Mouse (Mus musculus): ENCODE results near the gene Sox6.
A peak's percentile ranks its signal among the peaks of the same experiment; 100 is the strongest.

The Sox6 gene

GRCm38 (mm10) chr7:115988109-115988779 is 50.4 kb downstream of the Sox6 start:
- DNase-seq (ENCODE audit: extremely low spot score, low read depth, low spot score), result no peak

- DNase-seq (ENCODE audit: extremely low spot score, low read depth, low spot score), result peak; percentile 80
Observed at GRCm38 (mm10) chr7:115985716-115986115, 52.9 kb downstream of the Sox6 start.

DNA sequence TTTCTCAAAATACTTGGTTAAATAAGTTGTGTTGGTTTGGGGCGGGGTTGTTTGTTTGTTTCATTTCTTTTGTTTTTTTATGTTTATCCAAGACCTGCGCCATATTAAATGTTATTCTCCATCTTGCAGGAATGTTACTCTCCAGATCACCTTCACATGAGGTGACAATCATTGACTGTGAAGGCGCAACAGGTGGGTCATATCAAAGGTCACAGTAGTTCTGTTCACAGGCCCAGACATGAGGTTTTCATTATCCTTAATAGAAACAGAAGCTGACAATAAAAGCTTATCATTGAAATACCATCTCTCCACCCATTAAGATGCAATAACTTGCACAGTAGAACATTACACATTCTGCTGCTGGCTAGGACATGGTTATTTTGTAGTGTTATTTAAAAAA is 54.5 kb downstream of the Sox6 start:
- peak; percentile 73 for DNase-seq (ENCODE audit: extremely low spot score, low read depth, low spot score)

DNA sequence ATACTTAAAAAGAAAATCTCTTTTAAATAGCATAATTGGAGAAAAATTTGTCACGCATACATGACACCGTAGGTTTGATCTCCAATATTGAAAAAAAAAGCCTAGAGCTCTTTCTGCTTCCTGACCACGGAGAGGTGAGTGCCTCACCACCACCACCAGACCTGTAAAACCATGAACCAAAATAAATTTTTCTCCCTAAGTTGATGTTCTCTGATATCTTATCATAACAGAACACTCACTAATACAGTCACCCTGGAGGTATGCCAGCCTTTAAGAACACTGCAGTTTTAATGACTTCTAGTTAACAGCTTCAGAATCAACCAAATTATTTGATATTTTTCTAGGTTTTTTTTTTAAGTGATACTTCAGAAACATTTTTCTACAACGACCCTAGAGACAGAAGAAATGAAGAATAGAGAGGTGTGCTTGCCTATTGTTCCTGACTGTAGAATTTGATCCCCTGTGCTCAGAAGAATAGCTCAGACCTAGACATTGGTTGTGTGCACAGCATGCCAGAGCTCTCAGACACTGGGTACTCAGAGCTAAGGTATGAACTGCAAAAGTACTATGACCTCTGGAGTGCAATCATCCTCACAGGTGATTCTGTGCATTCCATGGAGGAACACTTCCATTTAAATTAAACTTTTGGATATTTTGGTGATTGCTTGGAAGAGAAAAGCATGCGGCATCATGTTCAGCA is 58.6 kb downstream of the Sox6 start:
- no peak for DNase-seq (ENCODE audit: extremely low spot score, low read depth, low spot score)

DNA sequence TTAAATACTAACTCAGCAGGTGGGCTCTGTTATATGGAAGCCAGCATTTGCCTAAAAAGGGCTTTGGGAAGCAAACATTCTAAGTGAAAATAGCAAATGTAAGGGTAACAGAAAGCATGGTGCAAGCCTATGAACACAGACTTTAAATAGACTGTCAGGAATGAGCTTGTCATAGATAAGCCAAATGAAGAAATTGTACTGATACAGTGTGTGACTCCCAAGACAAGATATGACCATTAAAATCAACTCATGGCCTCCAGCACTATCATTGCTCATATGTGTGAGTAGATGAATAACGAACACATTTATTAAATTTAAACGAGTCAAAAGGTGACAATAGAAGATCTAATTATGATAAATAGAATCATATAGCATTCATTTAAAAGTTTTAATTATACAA is 64.1 kb downstream of the Sox6 start:
- no peak for DNase-seq (ENCODE audit: extremely low spot score, low read depth, low spot score)

DNA sequence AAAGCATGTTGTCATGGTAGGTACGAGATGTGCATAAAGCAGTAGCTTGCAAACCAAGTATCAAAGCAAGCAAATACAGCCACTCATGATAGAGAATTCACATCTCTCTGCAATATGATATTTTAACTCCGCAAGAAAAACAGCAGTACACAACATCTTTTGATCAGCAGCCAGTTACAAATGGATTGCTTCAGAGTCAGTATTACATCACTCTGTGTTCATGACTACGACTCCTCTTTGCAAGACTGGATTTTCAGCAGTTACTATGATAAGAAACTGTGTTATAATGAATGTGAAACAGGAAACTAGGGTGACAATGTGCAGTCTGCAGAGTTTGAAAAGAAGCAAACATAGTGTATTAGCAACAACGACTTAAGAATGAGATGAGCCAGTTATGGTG is 71.4 kb downstream of the Sox6 start:
- DNase-seq (ENCODE audit: extremely low spot score, low read depth, low spot score), result no peak

- no peak for DNase-seq (ENCODE audit: extremely low spot score, low read depth, low spot score)
Observed at GRCm38 (mm10) chr7:115966181-115966580, 72.4 kb downstream of the Sox6 start.

DNA sequence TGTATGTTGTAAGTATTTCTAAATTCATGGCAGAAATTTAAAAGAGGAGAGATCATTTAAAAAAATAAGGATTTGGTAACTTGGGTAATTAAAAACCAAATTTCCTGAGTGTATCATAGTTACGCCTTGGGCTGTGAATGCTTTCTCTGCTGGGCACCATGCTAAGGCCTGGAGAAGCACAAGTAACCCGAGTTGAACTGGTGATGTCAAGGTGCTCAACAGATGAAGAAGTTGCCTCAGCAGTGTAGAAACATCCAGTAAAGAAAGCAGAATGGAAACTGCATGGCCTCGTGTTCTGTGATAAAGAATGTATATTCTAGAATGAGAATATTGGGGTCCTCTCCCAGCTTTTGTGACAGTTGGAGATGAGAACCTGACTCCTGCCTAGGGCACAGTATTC is 85.5 kb downstream of the Sox6 start:
- no peak for DNase-seq (ENCODE audit: extremely low spot score, low read depth, low spot score)

DNA sequence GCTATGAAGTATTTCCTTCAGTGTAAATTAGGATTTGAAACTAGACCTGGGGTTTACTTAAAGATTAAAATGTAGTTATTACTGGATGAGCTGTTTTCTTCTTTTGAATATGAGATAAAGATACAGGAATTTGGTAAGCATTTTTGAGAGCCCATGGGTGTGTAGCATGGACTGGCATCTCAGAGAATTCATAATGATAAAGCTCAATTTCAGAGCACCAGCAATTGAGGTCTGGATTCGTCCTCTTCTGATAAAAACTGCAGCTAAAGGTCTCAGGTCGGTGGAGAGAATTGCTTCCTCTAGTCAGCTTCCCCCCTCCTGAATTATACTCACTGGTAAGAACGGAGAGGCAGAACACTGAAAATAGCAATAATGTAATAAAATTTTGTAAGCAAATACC is 86.4 kb downstream of the Sox6 start:
- no peak for DNase-seq (ENCODE audit: extremely low spot score, low read depth, low spot score)

DNA sequence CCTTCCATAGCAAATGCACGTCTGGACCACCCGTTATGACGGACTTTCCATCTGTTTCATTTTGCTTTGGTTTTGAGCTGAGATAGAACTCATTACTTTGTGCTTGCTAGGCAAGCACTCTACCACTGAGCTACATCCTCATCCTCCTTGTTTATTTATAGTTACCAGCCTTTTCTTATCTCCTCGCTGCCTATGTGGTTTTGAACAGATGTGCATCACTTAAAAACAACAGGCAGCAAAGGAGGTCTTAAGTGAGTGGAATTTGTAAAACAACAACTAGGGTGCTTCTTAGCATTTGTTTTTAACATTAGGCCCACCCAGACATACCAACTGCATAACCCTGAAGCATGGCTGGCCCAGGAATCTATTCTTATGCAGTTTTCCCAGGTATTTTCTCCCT is 86.9 kb downstream of the Sox6 start:
- no peak for DNase-seq (ENCODE audit: extremely low spot score, low read depth, low spot score)

GRCm38 (mm10) chr7:115947916-115948315 is 90.7 kb downstream of the Sox6 start:
- no peak for DNase-seq (ENCODE audit: extremely low spot score, low read depth, low spot score)

- no peak for DNase-seq (ENCODE audit: extremely low spot score, low read depth, low spot score)
Observed at GRCm38 (mm10) chr7:115946559-115946958, 92.0 kb downstream of the Sox6 start.

DNA sequence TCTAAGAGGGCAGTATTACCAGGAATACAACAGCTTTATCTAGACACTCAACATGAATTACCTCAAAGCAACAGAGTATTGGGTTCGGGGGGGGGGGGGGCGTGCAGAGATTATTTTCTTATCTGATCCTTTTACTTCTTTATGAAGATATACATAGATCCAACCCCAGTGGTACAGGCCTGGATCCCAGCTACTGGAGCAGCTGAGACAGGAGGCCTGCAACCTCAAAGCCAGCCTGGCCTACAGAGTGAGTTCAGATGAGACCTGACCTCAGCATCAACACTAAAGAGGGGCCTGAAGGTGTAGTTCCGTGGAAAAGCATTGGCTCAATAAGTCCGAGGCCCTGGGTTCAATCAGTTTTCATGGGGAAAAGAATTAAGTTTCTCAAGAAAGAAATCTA is 93.1 kb downstream of the Sox6 start:
- no peak for DNase-seq (ENCODE audit: extremely low spot score, low read depth, low spot score)

- no peak for DNase-seq (ENCODE audit: extremely low spot score, low read depth, low spot score)
Observed at GRCm38 (mm10) chr7:115944250-115944649, 94.3 kb downstream of the Sox6 start.

GRCm38 (mm10) chr7:115941766-115942165 is 96.8 kb downstream of the Sox6 start:
- no peak for DNase-seq (ENCODE audit: extremely low spot score, low read depth, low spot score)

- DNase-seq (ENCODE audit: extremely low spot score, low read depth, low spot score), result no peak
Observed at GRCm38 (mm10) chr7:115939292-115939691, 99.3 kb downstream of the Sox6 start.

DNA sequence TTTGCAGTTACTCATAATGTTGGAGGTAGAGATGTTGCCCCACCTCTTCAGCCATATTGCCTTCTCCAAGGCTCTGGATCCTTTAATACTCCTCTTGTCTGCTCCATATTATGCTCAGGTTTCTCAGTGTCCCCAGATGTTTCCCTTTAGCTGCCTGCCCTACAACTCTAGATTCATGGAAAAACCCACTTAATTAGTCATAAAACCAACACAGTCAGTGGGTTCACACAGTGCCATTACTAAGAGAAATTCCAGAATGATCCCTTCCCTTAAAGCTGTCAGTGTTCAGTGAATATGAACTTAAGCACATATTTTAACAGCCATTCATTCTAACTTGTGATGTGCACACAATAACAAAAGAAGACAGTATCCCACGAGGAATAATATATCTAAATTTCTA is 101.7 kb downstream of the Sox6 start:
- DNase-seq (ENCODE audit: extremely low spot score, low read depth, low spot score), result no peak

DNA sequence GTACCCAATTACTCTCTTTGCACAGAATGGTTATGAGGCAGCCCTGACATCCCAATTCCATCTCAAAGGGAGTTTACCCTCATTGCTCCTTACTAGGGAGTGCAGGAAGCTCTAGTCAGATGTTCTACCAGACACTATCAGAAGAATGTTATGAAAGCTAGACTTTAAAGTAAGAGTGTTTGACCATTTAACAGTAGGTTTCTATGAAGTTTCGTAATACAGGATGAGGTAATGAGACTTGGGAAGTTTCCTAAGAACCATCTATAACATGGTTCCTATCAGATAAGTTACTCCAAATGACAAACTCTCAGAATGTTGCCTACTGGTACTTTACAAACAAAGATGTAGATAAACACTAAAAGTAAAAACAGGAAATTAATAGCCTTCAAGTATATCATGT is 123.3 kb downstream of the Sox6 start:
- no peak for DNase-seq (ENCODE audit: extremely low spot score, low read depth, low spot score)

DNA sequence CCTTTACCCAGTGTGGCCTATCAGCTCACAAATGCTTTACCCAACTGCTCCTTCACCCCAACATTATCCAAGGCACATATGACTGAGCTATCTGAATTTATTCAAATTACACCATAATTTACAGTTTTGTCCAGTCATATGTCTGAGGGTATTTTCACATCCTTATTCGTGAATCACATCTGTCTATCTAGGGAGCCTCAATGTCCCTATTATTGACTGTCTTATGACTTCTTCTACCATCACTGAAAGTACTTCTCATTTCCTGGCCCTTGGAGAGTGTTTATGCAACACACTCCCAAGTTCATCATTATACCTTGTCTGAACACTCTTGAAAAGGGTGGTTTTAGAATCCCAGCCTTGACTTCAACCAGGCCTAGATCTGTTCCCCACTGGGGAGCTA is 128.3 kb downstream of the Sox6 start:
- DNase-seq (ENCODE audit: extremely low spot score, low read depth, low spot score), result no peak

GRCm38 (mm10) chr7:115904798-115905207 is 133.8 kb downstream of the Sox6 start:
- peak; percentile 49 for DNase-seq (ENCODE audit: extremely low spot score, low read depth, low spot score)

- no peak for DNase-seq (ENCODE audit: extremely low spot score, low read depth, low spot score)
Observed at GRCm38 (mm10) chr7:115903931-115904797, 134.4 kb downstream of the Sox6 start.

- DNase-seq (ENCODE audit: extremely low spot score, low read depth, low spot score), result no peak
Observed at GRCm38 (mm10) chr7:115903368-115903767, 135.2 kb downstream of the Sox6 start.

All from hindlimb bud, embryonic 11.5 days (tissue).